Mouse (Mus musculus): ENCODE measurements at regions not wholly inside any gene's neighbourhood (a gene's known extent, or its start where the extent isn't known, plus 50 kb on each side); places are given as distances from the start of the nearest gene placed in this dataset.

DNA sequence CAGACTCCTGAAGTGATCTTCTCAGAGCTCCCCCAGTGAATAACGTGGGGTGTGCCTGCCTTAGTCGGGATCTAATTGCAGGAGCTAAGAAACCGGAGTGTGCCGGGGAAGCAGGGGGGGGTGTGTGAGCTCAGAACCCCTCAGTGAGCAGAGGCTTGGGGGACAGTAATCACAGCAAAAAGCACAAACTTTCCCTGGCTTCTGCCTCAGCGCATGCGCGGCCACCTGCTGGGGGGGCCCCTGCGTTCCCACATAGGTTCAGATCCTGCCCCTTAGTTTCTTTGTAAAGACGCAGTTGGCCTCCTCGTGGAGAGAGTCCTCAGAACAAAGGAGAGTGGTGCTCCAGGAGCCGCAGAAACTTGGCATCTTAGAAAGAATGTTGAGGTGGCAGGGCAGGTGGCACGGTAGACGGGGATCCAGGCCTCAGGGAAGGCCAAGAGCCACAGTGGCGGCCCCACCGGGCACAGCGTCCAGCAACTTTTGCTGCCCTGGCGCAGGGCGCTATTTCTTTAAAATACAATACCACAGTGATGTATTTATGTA, 429.7 kb downstream of the Zfp536 start:
- peak; percentile 32 for DNase-seq

DNA sequence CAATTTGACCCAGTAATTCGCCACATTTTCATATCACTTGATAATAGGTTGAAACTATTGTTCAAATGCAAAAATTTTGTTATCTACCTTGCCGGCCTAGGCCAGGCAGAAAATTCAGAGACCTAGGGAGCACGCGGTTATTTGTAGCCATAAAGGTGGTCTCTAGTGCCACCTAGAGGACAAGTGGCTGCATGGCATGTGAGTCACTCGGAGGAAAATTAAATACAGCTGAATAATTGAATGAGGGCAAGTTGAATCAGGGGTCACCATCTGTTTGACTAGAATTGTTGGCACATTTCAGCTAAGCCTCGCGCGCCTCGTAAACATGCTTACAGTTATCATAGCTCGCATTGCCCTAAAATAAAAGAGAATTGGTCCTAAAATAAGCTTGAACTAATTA, 427.4 kb downstream of the Zfp536 start:
- peak; percentile 91 for DNase-seq

DNA sequence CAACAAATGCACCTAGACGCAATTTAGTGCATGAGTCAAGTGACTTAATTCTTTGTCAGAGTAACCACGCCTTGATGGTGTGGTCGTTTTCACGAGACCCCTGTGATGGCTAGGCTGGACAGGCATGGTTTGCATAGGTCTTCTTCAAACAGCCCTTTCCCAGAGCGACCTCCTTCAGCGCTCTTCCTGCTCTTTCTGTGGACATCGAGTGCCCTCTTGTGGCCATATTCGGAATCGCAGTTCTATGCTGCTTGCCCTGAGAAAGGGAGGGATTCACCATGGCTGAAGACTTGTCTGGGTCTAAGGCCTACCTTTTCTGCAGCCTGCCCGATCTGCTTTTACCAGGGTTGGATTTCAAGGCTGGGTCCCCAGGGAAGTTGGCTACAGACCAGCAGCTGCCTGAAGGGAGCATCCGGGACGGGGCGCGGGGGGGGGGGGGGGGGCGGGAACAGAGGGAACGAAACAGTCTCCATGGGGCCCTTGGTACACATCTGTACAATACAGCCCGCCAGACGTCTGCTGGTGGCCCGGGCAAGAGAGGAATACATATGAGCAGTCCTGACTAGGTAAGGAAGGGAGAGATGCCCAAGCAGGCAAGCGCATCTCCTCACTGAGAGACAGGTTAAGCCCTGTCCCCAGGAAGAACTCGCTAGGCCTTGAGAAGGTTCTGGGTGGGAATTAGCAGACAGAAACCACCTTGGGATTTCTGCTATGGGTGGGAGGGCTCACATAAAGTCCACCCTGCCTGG, 415.6 kb downstream of the Zfp536 start:
- peak; percentile 94 for DNase-seq

DNA sequence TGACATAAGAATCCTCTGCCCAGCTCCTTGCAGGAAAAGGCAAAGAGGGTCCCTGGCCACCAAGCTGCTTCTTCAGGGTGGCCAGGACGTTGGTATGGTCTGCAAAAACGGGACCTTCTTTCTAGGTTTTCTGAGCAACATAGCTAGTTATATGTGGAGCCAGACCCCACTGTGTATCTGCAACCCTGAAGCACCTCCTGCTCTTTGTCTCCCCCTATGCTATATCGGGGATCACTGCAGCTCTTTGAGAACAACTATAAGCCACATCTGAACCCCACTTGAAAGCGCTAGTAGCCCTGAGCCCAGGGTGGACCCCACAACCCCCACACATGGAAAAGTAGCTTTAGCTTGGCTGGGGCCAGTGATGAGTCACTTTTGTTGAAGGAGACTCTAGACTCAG, 414.9 kb downstream of the Zfp536 start:
- no peak for DNase-seq

DNA sequence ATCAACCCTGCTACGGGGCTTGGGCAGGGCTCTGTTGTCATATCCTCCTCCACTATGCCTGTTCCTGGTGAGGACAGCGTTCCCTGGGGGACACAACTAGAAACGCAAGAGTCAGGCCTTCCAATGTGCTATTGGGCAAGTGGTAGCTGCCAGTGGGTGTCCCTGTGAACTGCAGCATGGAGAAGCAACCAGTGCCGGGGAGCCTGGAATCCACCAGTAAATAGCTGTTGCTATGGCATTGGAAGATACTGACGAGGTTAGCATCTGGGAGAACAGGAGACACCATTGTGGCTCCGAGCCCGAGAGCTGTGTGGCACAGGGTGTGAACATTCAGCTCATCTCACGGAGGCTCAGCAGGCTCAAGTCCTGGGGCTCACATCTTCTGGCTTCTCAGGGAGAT, 414.0 kb downstream of the Zfp536 start:
- DNase-seq = no peak

DNA sequence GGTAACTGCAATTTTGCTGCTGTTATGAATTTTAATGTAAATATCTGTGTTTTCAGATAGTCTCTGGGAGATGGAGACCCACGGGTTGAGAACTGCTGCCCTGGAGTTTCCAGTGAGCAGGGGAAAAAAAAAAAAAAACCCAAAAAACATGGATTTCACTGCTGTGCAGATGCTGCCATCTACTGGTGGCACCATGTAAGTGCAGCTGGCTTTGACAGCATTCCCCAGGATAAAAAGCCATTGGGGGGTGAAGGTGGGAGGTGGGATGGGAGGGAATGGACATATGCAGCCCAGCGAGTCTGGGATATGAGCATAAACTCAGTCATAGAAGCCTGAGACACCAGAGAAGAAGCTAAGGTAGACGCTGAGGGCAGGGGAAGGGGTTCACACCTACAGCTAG, 413.3 kb downstream of the Zfp536 start:
- DNase-seq = peak; percentile 71

DNA sequence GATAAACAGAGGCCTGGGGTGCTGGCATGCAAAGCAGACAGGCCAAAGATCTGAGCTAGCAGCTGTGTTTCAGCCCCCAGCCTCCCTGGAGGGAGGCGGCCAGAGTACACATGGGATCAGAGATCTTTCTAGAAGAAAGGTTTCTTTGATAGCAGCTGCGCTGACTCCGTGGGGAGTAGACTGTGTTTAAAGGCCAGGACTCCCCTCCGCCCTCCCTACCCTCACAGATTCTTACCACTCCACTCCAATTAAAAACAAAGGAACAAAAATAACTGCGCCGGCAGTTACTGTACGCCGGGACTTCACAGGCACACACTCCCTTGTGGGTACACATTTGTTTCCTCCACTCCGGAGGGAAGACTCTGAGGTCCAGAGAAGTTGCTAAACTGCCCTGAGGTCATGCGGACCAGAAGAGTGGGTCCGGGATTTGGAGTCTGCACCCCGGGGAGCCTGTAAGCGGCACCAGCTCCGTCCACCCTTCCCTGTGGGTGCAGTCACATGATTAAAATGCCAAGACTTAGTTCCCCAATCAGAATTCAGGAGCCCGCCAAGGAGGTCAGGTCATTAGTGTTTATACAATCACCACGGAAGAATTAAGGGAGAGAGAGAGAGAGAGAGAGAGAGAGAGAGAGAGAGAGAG, 411.5 kb downstream of the Zfp536 start:
- peak; percentile 92 for DNase-seq

DNA sequence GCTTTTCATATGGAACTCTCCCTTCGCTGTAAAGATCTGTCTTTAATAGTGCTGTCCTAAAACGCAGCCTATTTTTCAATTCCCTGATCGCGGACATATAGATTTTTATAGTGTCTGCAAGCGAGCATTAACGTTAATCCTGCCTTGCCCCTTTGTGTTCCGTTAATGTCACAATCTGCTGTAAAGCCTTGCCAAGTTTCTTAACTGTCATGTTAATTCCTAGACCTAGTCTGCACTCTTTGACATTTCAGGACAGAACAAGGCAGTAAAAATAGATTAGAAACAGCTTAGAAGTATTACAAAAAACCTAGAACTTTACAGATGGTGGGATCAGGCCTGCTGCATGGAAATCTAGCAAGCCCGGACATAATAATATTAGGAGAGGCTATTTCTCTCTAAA, 410.6 kb downstream of the Zfp536 start:
- no peak for DNase-seq

DNA sequence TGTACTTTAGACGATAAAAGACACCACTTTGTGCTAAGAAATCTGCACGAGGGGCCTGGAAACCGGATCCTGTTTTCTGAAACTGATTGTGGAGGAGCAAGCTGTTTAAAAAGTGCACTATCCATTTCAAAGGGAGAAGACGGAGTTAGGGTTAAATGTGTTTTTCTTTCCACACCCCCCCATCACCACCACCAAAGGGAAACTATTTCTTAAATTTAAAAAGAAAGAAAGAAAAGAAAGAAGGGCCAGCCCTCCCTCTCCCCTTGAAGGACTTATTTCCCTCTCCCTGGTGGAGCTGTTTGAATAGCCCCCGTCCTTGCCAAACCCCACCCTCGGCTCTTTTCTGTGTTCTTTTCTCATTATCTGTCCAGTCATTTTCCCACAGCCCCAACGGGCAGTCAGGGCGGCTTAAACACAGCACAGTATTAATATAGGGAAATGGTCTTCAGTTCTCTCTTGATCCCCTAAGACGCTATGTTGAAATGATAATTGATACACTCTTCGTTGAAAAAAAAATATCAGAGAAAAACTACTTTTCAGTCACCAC, 409.7 kb downstream of the Zfp536 start:
- DNase-seq = peak; percentile 83

DNA sequence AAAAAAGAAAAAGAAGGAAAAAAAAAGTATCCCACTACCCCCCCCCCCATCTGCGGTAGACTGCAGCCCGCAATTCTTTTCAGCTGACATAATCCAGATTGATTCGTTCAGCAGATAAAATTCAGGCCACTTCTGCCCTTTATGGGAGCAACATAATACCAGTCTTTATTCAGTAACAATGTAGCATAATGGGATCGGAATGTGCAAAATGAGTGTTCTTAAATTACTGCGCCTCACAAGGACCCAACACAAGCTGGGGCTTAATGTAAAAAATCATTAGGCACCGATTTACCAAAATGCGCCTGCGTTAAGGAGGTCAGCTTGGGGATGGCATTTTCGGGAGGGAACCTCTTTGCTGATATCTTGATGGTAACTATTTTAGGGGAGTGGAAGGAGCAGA, 409.2 kb downstream of the Zfp536 start:
- peak; percentile 86 for DNase-seq

DNA sequence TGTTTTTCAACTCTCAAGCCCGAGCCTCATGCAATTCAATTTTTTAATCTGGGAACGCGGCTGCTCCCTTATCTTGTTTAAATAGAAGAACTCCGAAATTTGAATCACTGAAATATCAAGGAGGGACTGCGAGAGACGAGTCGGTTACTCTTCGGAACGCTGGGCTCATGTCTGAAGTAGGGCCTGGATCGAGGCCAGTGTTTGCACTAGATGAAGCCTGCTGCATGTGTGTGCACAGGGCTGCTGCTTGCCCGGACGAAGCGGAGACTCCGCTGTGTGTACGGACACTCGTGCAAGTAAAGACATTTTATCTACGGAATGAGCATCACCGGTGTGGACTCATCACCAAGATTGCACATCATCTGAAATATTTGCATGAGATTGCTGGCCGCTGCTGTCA, 407.4 kb downstream of the Zfp536 start:
- DNase-seq = no peak

DNA sequence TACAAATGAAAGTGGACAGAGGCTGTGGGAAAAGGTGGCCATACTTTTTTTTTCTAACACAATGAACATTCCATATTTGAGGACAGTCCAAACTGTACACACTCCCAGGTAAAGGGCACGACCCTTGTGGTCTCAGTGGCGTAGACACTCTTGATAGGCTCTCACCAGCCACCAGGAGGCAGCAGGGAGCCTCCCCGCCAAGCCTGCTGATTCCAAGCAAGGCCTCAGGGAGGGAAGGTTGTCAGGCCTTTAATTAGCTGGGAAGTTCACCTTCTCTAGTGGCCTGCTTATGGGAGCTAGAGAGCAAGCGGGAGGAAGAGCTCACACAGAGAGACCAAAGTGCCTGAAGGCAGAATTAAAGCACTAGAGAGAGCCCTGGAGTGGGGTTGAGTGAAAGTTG, 403.7 kb downstream of the Zfp536 start:
- peak; percentile 72 for DNase-seq

DNA sequence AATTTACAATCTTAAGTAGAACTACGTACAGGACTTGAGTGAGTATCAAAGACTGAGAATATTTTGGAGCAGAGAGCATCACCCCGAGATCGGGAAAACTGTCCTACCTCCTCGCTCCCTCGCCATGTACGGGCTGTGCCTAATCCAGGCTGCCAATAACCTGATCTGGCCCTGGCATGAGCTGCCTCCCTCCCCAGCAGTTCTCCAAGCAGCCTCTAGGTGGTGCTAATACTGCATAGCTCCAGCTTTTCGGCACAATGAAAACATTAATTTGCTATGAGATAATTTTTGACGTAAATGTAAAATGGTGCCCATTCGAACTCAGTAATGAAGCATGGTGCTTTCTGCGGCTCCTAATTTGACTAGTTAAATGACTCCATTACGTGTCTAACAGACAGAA, 399.6 kb downstream of the Zfp536 start:
- peak; percentile 90 for DNase-seq

DNA sequence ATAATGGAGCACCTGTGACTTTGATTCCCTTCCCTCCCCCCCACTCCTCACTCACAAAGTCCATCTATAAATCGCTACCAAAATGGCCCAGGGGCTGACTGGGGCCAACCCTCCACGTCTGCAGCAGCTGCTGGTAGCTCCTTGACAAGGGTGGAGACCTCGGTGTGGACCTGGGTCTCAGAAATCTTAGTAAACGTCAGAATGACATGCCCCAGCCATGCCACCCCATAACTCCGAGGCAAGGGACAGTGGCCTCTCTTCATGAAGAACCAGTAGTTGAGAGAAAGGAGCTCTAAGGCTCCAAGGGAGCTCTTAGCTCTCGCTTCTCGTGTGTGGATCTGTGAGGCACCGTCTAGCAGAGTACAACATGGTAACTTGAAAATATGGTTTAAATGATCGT, 398.4 kb downstream of the Zfp536 start:
- no peak for DNase-seq

DNA sequence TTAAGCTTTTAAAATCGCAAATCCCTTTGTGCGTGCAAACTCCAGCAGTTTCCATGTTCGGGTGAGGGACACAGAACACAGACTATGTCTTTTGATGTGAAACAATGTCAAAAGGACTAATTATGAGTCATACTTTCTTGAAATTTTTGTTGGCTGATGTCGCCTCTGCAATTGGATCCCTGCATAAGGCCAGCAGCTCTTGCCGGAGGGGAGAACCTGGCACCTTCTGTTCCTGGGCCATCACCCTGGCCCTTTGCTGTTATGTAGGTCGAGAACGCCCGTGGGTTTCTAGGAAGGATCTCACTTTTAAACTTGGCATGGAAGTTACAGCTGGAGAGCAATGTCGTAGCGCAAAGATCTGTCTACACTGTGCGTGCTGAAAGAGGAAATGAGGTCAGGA, 397.9 kb downstream of the Zfp536 start:
- peak; percentile 61 for DNase-seq

DNA sequence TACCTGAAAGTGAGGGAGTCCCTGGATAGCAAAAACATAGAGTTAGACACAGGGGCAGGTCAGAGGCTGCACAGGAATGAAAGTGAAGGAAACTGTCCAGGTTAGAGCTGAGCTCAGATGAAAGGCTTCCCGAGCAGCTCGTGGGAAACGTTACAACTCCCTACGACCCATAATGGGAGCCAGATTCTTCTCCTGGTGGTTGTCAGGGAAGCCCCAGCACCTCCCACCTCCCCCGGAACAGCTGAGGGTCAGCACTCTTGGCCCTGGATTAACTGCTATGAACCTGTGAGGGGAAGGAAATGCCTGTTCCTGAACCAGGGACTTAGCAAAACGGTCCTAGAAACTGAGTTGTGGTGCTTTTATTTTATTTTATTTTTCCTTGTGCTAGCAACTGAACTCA, 397.2 kb downstream of the Zfp536 start:
- DNase-seq = no peak

DNA sequence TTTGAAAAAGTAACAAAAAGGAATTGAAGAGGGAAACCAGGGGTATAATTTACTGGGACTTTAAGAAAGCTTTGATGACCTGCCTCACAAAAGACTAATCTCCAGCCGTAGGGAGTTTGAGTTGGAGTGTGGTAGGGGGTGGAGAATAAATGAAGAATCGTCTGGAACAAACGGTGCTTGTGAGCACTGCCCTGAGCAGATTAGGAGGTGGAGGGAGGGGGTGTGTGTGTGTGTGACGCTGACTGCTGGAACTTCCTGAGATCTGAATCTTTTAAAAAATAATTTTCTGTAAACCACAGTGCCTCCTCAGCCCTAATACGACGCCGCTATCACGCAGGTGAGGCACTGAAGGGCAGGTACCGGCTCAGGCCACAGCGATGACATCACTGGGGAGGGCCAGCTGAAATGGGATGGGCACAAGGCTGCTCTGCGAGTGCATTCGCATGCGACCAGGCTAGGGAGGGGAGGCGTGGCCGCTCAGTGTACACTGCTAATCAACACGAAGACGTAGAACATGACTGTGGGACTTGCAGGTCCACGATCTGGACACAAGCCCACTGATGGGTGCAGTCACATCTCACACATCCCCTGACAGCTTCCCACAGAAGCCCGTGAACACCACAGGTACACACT, 395.4 kb downstream of the Zfp536 start:
- peak; percentile 53 for DNase-seq

DNA sequence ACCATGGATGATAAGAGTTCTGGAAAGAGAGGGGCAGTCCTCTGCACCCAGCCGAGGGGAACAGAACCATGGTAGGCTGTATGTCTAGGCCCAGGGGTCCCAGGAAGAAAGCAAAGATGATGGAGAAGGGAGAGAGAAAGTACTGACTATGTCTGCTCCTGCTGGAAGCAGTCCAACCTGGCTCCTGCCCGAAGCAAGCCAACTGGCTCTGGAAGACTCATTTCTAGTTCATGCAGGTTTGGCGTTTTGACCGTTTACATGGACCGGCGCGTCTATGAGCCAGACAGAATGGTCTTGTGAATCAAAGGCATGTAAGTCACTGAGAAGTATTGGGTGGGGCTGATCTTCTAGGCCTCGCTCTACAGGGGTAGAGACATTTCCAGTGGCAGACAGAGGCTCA, 385.6 kb downstream of the Zfp536 start:
- no peak for DNase-seq

DNA sequence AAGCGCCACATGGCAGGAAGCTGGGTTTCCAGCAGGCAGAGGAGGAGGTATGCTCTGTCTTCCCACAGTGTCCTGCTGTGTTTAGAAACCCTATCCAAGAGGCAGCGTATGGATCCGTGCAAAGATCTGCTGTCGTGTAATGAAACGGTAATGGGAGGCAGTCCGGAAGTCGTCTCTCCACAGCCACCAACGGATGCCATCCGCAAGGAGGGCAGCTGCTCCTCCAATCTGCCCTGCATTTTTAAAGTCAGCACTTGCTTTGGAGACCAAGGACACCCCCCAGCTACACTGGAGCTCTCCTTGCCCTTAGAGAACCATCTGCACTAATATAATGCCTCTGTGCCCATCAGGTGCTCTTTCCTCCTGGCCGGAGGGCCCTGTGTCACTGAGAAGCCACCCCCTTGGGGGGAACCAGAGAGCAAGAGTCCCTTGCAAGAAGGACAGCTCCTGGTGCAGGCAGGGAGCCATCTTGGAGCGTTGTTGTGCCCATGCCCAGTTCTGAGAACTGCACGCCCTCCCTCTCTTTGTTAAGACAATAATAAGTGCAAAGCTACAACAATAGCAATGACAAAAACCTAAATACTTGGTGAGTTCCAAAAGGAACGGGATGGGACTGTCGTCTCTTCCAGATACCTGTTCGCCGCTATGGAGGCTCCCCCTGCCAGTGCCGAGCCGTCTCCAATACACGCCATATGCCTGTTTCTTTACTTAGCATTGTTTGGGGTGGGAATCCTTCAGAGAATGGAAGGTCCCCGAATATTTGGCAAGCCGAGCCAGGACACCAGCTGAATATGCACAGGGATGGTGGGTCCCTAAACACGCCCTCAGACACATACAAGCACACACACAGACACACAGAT, 384.4 kb downstream of the Zfp536 start:
- DNase-seq = no peak

DNA sequence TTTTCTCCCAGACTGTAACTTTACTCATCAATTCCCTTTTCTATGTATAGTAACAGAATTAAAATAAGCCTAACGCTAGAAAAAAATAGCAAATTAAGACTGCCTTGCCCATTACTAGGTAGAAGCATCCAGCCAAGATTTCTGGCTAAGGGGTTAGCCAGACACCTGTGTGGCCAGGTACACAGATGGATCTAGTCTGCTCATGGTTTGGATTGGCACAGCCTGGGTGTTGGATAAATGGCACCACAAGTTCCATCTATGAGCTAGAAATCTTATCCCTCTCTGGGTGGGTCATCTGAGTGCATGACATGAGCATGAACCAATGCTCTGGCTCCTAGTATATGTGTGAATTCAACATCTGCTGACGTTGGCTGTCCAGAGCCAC, 383.7 kb downstream of the Zfp536 start:
- DNase-seq = no peak

DNA sequence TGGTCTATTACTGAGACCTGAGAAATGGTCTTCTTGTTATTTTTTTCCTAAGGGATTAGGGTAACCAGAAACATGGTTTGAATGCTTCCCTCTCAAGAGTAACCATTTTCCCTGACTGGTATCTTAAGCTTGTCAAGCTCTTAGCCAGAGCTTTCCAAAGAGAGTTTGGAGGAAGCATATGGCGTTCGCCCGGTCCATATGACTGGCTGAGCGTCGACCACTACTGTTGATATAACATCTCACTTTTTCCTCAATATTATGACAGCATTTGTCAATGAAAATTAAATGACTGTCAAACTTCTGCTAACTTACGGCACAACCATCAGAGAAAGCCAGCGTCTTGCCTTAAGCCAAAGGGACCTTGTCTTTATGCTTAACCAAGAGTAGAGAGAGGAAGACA, 383.2 kb downstream of the Zfp536 start:
- DNase-seq = no peak

DNA sequence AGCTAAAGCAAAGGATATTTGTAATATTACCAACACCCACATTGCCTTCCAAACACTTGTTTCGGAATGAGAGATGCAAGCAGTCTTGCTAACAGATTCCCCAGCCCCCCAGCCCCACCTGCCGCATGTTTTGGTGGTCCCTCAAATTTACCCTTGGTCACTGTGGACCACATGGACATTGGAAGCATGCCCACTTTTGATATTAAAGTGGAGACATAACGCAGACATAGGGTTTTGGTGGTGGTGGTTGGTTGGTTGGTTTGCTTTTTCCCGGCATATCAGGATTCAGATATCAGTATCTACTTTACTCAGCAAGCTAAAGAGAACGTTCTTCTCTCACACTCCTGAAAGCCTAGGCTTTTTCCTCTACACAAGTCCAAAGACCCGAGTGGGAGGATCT, 381.3 kb downstream of the Zfp536 start:
- no peak for DNase-seq

DNA sequence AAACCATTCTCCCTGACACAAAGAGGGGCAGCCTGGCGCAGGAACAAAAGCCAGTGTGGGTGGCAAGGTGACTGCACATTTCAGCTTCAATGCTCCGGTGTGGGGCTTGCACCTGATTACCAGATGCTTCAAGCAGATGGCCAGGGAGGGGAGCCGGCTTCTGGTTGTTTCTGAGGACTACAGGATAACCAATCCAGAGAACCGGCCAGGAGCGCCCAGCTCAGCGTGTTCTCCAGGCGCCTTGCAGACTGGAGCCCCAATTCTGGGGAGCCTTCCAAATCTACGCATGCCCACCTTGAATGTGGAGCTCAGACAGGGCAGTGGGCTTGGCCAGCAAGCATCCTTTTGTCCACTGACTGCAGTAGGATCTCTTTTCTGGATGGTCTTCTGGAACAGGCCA, 380.8 kb downstream of the Zfp536 start:
- no peak for DNase-seq
